Comparison of ENCODE assay signal across 14 mouse cellular contexts in genomic region chr8:26962976-26963720, GRCm38 (mm10). TPM values are rescaled to one million over a fixed set of nuclear protein-coding genes. Genes with fewer than 3 reads are reported as not detected.
DNase-seq lines count a peak whose midpoint lies in the region; ATAC-seq and TF ChIP-seq lines count a peak whose summit lies in the region.
"Had no signal": no experiment of that assay in that cellular context is flagged by ENCODE, and none has a peak within 500 bp of the region (broad histone marks: within the 10 kb centered on the region; RNA-seq: fewer than 3 reads in every experiment).

No protein-coding gene starts in this region.

- H3K9ac ChIP-seq in lung, postnatal 0 days (replicated peaks; ENCODE audit: low read depth): no peak overlapping the region
- H3K9ac ChIP-seq in stomach, embryonic 16.5 days (ENCODE audit: low read length): no peak overlapping the region
- H3K9ac ChIP-seq: forebrain, embryonic 13.5 days; hindbrain, embryonic 14.5 days had no signal

- ATAC-seq in lung, postnatal 0 days: peak; percentile 70
- peak; percentile 82 for ATAC-seq in inflammation-experienced regulatory T-cells, adult 6 months
- ATAC-seq in stomach, embryonic 16.5 days (ENCODE audit: insufficient read depth, low FRiP score): 0 out of 2 replicates have a peak, but pooled peaks have one; percentile 29
- ATAC-seq: forebrain, embryonic 13.5 days had no signal

- H3K27ac ChIP-seq in lung, postnatal 0 days (ENCODE audit: low read length): no peak overlapping the region
- H3K27ac ChIP-seq in stomach, embryonic 16.5 days (ENCODE audit: low read length): no peak overlapping the region
- H3K27ac ChIP-seq: hindbrain, embryonic 14.5 days had no signal

- no peak for TF ChIP-seq EP300 in lung, postnatal 0 days (IDR thresholded peaks at IDR 0.05)

- no peaks in the 10 kb centered on the region for H3K9me3 ChIP-seq in lung, postnatal 0 days (ENCODE audit: low read length)
- no peaks in the 10 kb centered on the region for H3K9me3 ChIP-seq in stomach, embryonic 16.5 days (replicated peaks; ENCODE audit: control insufficient read depth, low read length)
- H3K9me3 ChIP-seq: forebrain, embryonic 13.5 days had no signal

- H3K4me2 ChIP-seq in lung, postnatal 0 days (replicated peaks; ENCODE audit: low read depth, low read length): no peak overlapping the region
- no peak overlapping the region for H3K4me2 ChIP-seq in stomach, embryonic 16.5 days (ENCODE audit: low read depth, low read length)
- H3K4me2 ChIP-seq: forebrain, embryonic 13.5 days; hindbrain, embryonic 14.5 days had no signal

- no peaks in the 10 kb centered on the region for H3K36me3 ChIP-seq in lung, postnatal 0 days (ENCODE audit: insufficient read depth, low read length)
- H3K36me3 ChIP-seq in stomach, embryonic 16.5 days (ENCODE audit: control insufficient read depth, insufficient read depth, low read length): no peaks in the 10 kb centered on the region

- DNase-seq in embryo, embryonic 10 days (ENCODE audit: low spot score): peak; percentile 36
- no peak for DNase-seq in embryo, embryonic 9.5 days (ENCODE audit: extremely low spot score)
- DNase-seq in lung, postnatal 0 days (ENCODE audit: low spot score): peak; percentile 69
- no peak for DNase-seq in lung, postnatal 36 days
- no peak for DNase-seq in T-cell, adult 2 months (ENCODE audit: low spot score)
- DNase-seq in spleen, postnatal 10 days (ENCODE audit: low spot score in 2 of 2): no peak
- DNase-seq: layer of hippocampus, postnatal 36 days; lung, adult 18-20 months; right cerebral cortex, adult 18-20 months had no signal

- TF ChIP-seq CTCF in lung, postnatal 0 days (IDR thresholded peaks at IDR 0.05): no peak

- peaks cover 7% of the 10 kb centered on the region; the same call in 1 of the 2 replicates for H3K4me1 ChIP-seq in lung, postnatal 0 days (ENCODE audit: insufficient read depth, low read depth, low read length)
- H3K4me1 ChIP-seq in stomach, embryonic 16.5 days (ENCODE audit: control insufficient read depth, insufficient read depth, low read length): peaks cover 24% of the 10 kb centered on the region

- no peaks in the 10 kb centered on the region for H3K27me3 ChIP-seq in lung, postnatal 0 days (replicated peaks; ENCODE audit: insufficient read depth, low read length)
- H3K27me3 ChIP-seq in stomach, embryonic 16.5 days (ENCODE audit: control insufficient read depth, insufficient read depth, low read length): no peaks in the 10 kb centered on the region

- 43% methylated on average over 16 of the region's 16 CpGs for WGBS in lung, postnatal 0 days
- 52% methylated on average over 16 of the region's 16 CpGs for WGBS in stomach, embryonic 16.5 days

- H3K4me3 ChIP-seq in lung, postnatal 0 days (ENCODE audit: low read depth, low read length): no peak overlapping the region
- no peak overlapping the region for H3K4me3 ChIP-seq in stomach, embryonic 16.5 days (replicated peaks; ENCODE audit: low read length)
- H3K4me3 ChIP-seq: forebrain, embryonic 13.5 days; myocyte had no signal

RNA-seq across cellular contexts. Expression of gene Zfp703, which starts 14.0 kb away (rescaled TPM):
- polyA plus RNA-seq in lung, postnatal 0 days (2015; fragmentation: Nextera tagmentation; extraction: Ambion mirVana): 22.3 TPM in 2 replicates
- 1 to 10 TPM; 2.4 to 4.1 (median 3.3) TPM for polyA plus RNA-seq in inflammation-experienced regulatory T-cells, adult 6 months (2017; shearing (Covaris generic))
- polyA plus RNA-seq in stomach, embryonic 16.5 days (2015; fragmentation: Nextera tagmentation; extraction: Ambion mirVana): 10.4 and 13.6 TPM in 2 replicates

Comparison
In these comparisons a context has a peak if more than half of its experiments do, and no peak if none do; other contexts are left out.
1. DNase-seq: peak in embryo, embryonic 10 days (single experiment) and lung, postnatal 0 days (single experiment); none in embryo, embryonic 9.5 days (single experiment), lung, postnatal 36 days (single experiment), T-cell, adult 2 months (single experiment) and spleen, postnatal 10 days (0 of 2).
2. ATAC-seq: peak in every context shown above with its lines; median percentile 82 in inflammation-experienced regulatory T-cells, adult 6 months; 70 in lung, postnatal 0 days; 29 in stomach, embryonic 16.5 days.